Mouse (Mus musculus): ENCODE data around the gene Gm20765. TPM values are rescaled to one million over a fixed set of nuclear protein-coding genes. Genes with fewer than 3 reads are reported as not detected.
"Not testable (repeated sequence)": the region's sequence is repeated elsewhere in the genome, so short reads cannot be mapped to it uniquely, and the experiment has no call there.

Gene Gm20765
- total RNA-seq (2015) (not detected in 2 replicates), total RNA-seq (2017) (not detected in 2 replicates)

GRCm38 (mm10) chr10:104185233-104185632 is at the start of gene Gm20765:
Gm20765 (plus strand) TSS chr10:104185533.
- not testable (repeated sequence) for ATAC-seq (replicated peaks; ENCODE audit: poor library complexity)

- not testable (repeated sequence) for ATAC-seq (replicated peaks; ENCODE audit: poor library complexity)
These were observed 42.6 kb upstream of the Gm20765 start, which contains the start of gene Gm21293 for GRCm38 (mm10) chr10:104142687-104143086. Gm21293 (plus strand) TSS chr10:104142987.

- ATAC-seq (replicated peaks; ENCODE audit: poor library complexity): not testable (repeated sequence)
These were observed 34.1 kb upstream of the Gm20765 start, which contains the start of gene Gm6763 for GRCm38 (mm10) chr10:104151197-104151596. Gm6763 (plus strand) TSS chr10:104151497.

- ATAC-seq (replicated peaks; ENCODE audit: poor library complexity): not testable (repeated sequence)
These were observed 25.6 kb upstream of the Gm20765 start, which contains the start of gene Gm8764 for GRCm38 (mm10) chr10:104159706-104160105. Gm8764 (plus strand) TSS chr10:104160006.

- ATAC-seq (replicated peaks; ENCODE audit: poor library complexity): not testable (repeated sequence)
These were observed 17.1 kb upstream of the Gm20765 start, which contains the start of gene Gm21304 for GRCm38 (mm10) chr10:104168215-104168614. Gm21304 (plus strand) TSS chr10:104168515.

GRCm38 (mm10) chr10:104176724-104177123 is 8.6 kb upstream of the Gm20765 start, which contains the start of gene Gm21312:
Gm21312 (plus strand) TSS chr10:104177024.
- not testable (repeated sequence) for ATAC-seq (replicated peaks; ENCODE audit: poor library complexity)

GRCm38 (mm10) chr10:104193742-104194141 is 8.4 kb downstream of the Gm20765 start, which contains the start of gene Gm4340:
Gm4340 (plus strand) TSS chr10:104194042.
- ATAC-seq (replicated peaks; ENCODE audit: poor library complexity): not testable (repeated sequence)

GRCm38 (mm10) chr10:104209655-104210054 is 24.3 kb downstream of the Gm20765 start:
- no peak for ATAC-seq (replicated peaks; ENCODE audit: poor library complexity)

GRCm38 (mm10) chr10:104210268-104210990 is 25.1 kb downstream of the Gm20765 start:
- ATAC-seq (replicated peaks; ENCODE audit: poor library complexity): no peak

- ATAC-seq (replicated peaks; ENCODE audit: poor library complexity): no peak
These were observed 29.2 kb downstream of the Gm20765 start for GRCm38 (mm10) chr10:104214527-104214926.

GRCm38 (mm10) chr10:104220303-104221021 is 35.1 kb downstream of the Gm20765 start:
- no peak for ATAC-seq (replicated peaks; ENCODE audit: poor library complexity)

Other genes starting within 250 kb of the Gm20765 start
- not detected in 2 replicates for gene Gm21293, start 42.5 kb upstream of the Gm20765 start, total RNA-seq (2015)
- gene Gm21293, start 42.5 kb upstream of the Gm20765 start, total RNA-seq (2017): not detected in 2 replicates
- not detected in 2 replicates for gene Gm6763, start 34.0 kb upstream of the Gm20765 start, total RNA-seq (2015)
- gene Gm6763, start 34.0 kb upstream of the Gm20765 start, total RNA-seq (2017): not detected in 2 replicates
- gene Gm8764, start 25.5 kb upstream of the Gm20765 start, total RNA-seq (2015): not detected in 2 replicates
- gene Gm8764, start 25.5 kb upstream of the Gm20765 start, total RNA-seq (2017): not detected in 2 replicates
- not detected in 2 replicates for gene Gm21304, start 17.0 kb upstream of the Gm20765 start, total RNA-seq (2015)
- gene Gm21304, start 17.0 kb upstream of the Gm20765 start, total RNA-seq (2017): not detected in 2 replicates
- not detected in 2 replicates for gene Gm21312, start 8.5 kb upstream of the Gm20765 start, total RNA-seq (2015)
- not detected in 2 replicates for gene Gm21312, start 8.5 kb upstream of the Gm20765 start, total RNA-seq (2017)
- not detected in 2 replicates for gene Gm4340, start 8.5 kb downstream of the Gm20765 start, total RNA-seq (2015)
- not detected in 2 replicates for gene Gm4340, start 8.5 kb downstream of the Gm20765 start, total RNA-seq (2017)